Mouse (Mus musculus) myocyte (in vitro differentiated cells): Measurements from ENCODE around the gene Gm49322. TPM values are rescaled to one million over a fixed set of nuclear protein-coding genes. Genes with fewer than 3 reads are reported as not detected.
"Not testable (repeated sequence)": the region's sequence is repeated elsewhere in the genome, so short reads cannot be mapped to it uniquely, and the experiment has no call there.

Experiments
- H3K27me3 ChIP-seq: one replicate; pipeline ENCODE4 v1.6.1; 2011; ENCODE audit not compliant: control insufficient read depth, insufficient read depth, insufficient read length
- H3K36me3 ChIP-seq: one replicate; pipeline ENCODE4 v1.6.1; 2011; ENCODE audit not compliant: control insufficient read depth, insufficient read depth
- H3K4me2 ChIP-seq: one replicate; pipeline ENCODE4 v1.6.1; 2011; ENCODE audit warnings: low read depth, control low read depth
- H3K4me3 ChIP-seq: one replicate; pipeline ENCODE4 v1.5.1; 2011; ENCODE audit warnings: mild to moderate bottlenecking, control low read depth, moderate library complexity
- H3K79me2 ChIP-seq: one replicate; pipeline ENCODE4 v1.6.1; 2011; ENCODE audit not compliant: control insufficient read depth, insufficient read depth
- H3ac ChIP-seq: one replicate; pipeline ENCODE4 v1.6.1; 2011; ENCODE audit not compliant: control insufficient read depth, insufficient read length
- CEBPB ChIP-seq: IDR thresholded peaks from 2 replicates; pipeline ENCODE4 v1.6.1; 2011; ENCODE audit warnings: mild to moderate bottlenecking, moderate library complexity; ENCODE audit not compliant: poor library complexity, insufficient read depth, severe bottlenecking
- E2F4 ChIP-seq: IDR thresholded peaks from one replicate; pipeline ENCODE4 v1.6.1; 2011; ENCODE audit warnings: mild to moderate bottlenecking, control low read depth, moderate library complexity; ENCODE audit not compliant: insufficient read depth
- MAX ChIP-seq: IDR thresholded peaks from one replicate; pipeline ENCODE4 v1.6.1; 2011; ENCODE audit warnings: low read depth, mild to moderate bottlenecking, control low read depth
- MYOD1 ChIP-seq, 3 experiments: IDR thresholded peaks; one replicate each; pipeline ENCODE4 v1.6.1; 2011; ENCODE audit warnings: control low read depth in 2 of 3, low read depth in 2 of 3, mild to moderate bottlenecking in 2 of 3, moderate library complexity in 1 of 3; ENCODE audit not compliant: insufficient read length in 2 of 3, control insufficient read depth in 1 of 3
- MYOG ChIP-seq, 3 experiments: IDR thresholded peaks; one replicate each; pipeline ENCODE4 v1.6.1; 2011; ENCODE audit warnings: control low read depth in 2 of 3, low read depth in 2 of 3, mild to moderate bottlenecking in 2 of 3; ENCODE audit not compliant: insufficient read length in 2 of 3, control insufficient read depth in 1 of 3, insufficient read depth in 1 of 3
- POLR2A ChIP-seq: IDR thresholded peaks from one replicate; pipeline ENCODE4 v1.6.1; 2011; ENCODE audit warnings: low read depth, mild to moderate bottlenecking, control low read depth, moderate library complexity; ENCODE audit not compliant: insufficient read length
- POLR2AphosphoS2 ChIP-seq: IDR thresholded peaks from one replicate; pipeline ENCODE4 v1.6.1; 2011; ENCODE audit warnings: low read depth, control low read depth; ENCODE audit not compliant: insufficient read length
- REST ChIP-seq: IDR thresholded peaks from one replicate; pipeline ENCODE4 v1.6.1; 2011; ENCODE audit warnings: mild to moderate bottlenecking, control low read depth, moderate library complexity; ENCODE audit not compliant: insufficient read depth, insufficient read length
- SRF ChIP-seq: IDR thresholded peaks from one replicate; pipeline ENCODE4 v1.6.1; 2011; ENCODE audit warnings: low read depth; ENCODE audit not compliant: control insufficient read depth, insufficient read length
- TCF12 ChIP-seq: IDR thresholded peaks from one replicate; pipeline ENCODE4 v1.6.1; 2011; ENCODE audit warnings: mild to moderate bottlenecking, control low read depth; ENCODE audit not compliant: poor library complexity, insufficient read depth, severe bottlenecking
- TCF3 ChIP-seq: IDR thresholded peaks from one replicate; pipeline ENCODE4 v1.6.1; 2011; ENCODE audit warnings: low read depth, control low read depth; ENCODE audit not compliant: insufficient read length
- USF1 ChIP-seq: IDR thresholded peaks from one replicate; pipeline ENCODE4 v1.6.1; 2011; ENCODE audit warnings: low read depth, mild to moderate bottlenecking, control low read depth, moderate library complexity
- polyA plus RNA-seq: library from polyadenylated mRNA; unstranded; fragments of >200 nt; fragmentation: generic; extraction: Trizol; gene quantifications from one replicate; pipeline ENCODE4 v1.2.1, GENCODE M21; 2012; ENCODE audit warnings: missing spikeins

Gene Gm49322
- 1.0 TPM for polyA plus RNA-seq

DNA sequence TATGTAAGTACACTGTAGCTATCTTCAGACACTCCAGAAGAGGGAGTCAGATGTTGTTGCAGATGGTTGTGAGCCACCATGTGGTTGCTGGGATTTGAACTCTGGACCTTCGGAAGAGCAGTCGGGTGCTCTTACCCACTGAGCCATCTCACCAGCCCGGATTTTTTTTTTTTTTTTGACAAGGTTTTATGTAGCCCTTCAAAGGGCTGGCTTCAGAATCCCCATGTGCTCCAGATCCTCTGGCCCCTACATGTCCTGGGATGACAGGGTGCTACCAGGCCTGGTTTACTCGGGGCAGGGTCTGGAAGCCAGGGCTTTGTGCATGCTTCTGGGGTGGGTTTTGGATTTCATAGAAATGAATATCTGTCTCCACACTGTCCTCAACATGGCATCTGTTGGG, at the start of gene Gm49322:
TSS of gene Gm49322 (plus strand) at position 301 of the 400 bp plus-strand sequence.
- not testable (repeated sequence) for H3K36me3 ChIP-seq, H3K27me3 ChIP-seq, H3ac ChIP-seq, H3K4me3 ChIP-seq, H3K4me2 ChIP-seq
- peaks cover 37% of the 10 kb centered on the region for H3K79me2 ChIP-seq

DNA sequence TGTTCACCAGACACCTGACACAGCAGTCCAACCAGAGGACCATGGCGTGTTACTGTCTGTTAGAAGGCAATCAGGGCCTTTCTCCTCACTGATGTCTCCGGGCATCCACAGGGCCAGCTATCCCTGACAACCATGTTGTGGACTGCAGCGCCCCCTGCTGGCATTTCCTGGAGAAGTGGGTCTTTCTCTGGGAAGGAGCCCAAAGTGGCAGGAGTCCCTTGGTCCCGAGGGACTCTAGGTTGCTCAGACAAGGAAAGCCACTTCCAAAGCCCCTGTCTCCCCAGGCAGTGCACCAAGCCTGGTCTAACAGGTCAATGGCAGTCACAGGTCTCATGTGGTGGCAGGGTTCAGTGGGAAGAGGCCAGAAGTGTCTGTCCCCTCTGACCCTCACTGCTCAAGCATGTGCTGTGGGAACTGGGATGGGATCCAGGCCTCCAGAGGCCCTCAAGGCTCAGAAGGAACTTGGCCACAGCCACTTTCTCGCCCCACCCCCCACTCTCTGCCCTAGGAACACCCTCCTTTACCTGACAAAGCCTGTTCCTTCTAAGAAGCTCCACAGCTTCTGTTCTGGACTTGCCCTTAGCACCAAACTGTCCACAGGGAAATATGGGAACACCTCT, 48.4 kb upstream of the Gm49322 start:
- H3ac ChIP-seq = no peak overlapping the region
- no peaks in the 10 kb centered on the region for H3K36me3 ChIP-seq
- no peak for TF ChIP-seq E2F4
- TF ChIP-seq REST = no peak
- no peak for TF ChIP-seq CEBPB
- no peak for TF ChIP-seq USF1
- no peak for TF ChIP-seq TCF12
- no peak for TF ChIP-seq MAX
- no peak for TF ChIP-seq POLR2AphosphoS2
- TF ChIP-seq POLR2A = no peak
- TF ChIP-seq TCF3 = no peak
- no peak for TF ChIP-seq MYOD1 (IDR thresholded peaks at IDR 0.05; ENCODE audit: control insufficient read depth in 1 of 3, insufficient read length in 2 of 3, low read depth in 2 of 3)
- no peak for TF ChIP-seq SRF
- TF ChIP-seq MYOG (IDR thresholded peaks at IDR 0.05; ENCODE audit: control insufficient read depth in 1 of 3, insufficient read depth in 1 of 3, insufficient read length in 2 of 3, low read depth in 2 of 3) = no peak
- H3K4me2 ChIP-seq = no peak overlapping the region
- no peaks in the 10 kb centered on the region for H3K27me3 ChIP-seq
- no peak overlapping the region for H3K4me3 ChIP-seq
- peaks cover 69% of the 10 kb centered on the region for H3K79me2 ChIP-seq

DNA sequence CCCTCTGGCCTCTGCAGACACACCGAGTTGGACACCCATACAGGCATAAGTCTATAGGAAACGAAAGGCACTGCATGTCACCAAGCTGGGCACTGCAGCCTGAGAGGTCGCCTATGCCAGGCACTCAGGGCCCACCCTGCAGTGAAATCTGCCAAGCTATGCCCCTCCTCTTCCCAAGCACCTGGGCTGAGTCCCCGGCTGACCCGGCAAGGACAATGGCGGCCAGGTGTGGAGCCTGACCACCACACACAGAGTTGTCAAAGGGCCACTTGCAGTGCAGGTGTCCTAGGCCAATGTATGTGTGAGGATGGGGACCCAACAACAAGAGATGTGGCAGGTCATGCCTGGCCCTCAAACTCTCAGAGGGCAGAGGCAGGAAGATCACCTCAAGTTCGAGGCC, 46.4 kb upstream of the Gm49322 start:
- H3K4me3 ChIP-seq = peak overlapping the region; percentile 98
- TF ChIP-seq POLR2A (no peak), E2F4 (no peak), CEBPB (no peak), MYOG (IDR thresholded peaks at IDR 0.05; ENCODE audit: control insufficient read depth in 1 of 3, insufficient read depth in 1 of 3, insufficient read length in 2 of 3, low read depth in 2 of 3) (no peak), USF1 (no peak), SRF (no peak), MAX (no peak), REST (no peak), TCF3 (no peak), MYOD1 (IDR thresholded peaks at IDR 0.05; ENCODE audit: control insufficient read depth in 1 of 3, insufficient read length in 2 of 3, low read depth in 2 of 3) (no peak), TCF12 (no peak), POLR2AphosphoS2 (no peak)
- no peak overlapping the region for H3K4me2 ChIP-seq
- no peaks in the 10 kb centered on the region for H3K27me3 ChIP-seq
- no peak overlapping the region for H3ac ChIP-seq
- no peaks in the 10 kb centered on the region for H3K36me3 ChIP-seq
- H3K79me2 ChIP-seq = peaks cover 63% of the 10 kb centered on the region

DNA sequence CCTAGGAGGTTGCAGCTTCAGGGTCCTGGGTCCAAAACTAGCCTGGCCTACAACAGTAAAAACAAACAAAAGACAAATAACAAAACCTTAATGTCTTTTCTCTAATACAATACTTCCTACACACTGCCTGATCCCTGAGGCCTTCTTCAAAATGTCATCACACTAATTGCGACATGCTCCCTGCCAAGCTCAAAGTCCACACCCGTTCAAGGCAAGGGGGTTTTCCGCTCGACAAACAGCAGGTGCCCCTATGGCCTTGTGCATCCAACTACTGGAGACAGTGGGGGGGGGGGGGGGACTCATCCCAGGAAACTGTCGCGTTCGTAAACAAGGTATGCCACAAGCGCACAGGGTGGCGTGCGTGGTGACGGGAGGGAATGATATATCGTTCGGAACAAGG, 45.2 kb upstream of the Gm49322 start:
- no peak for TF ChIP-seq E2F4
- no peak for TF ChIP-seq MAX
- TF ChIP-seq POLR2AphosphoS2 = no peak
- no peak for TF ChIP-seq TCF3
- no peak for TF ChIP-seq MYOG (IDR thresholded peaks at IDR 0.05; ENCODE audit: control insufficient read depth in 1 of 3, insufficient read depth in 1 of 3, insufficient read length in 2 of 3, low read depth in 2 of 3)
- no peak for TF ChIP-seq POLR2A
- TF ChIP-seq TCF12 = no peak
- no peak for TF ChIP-seq SRF
- TF ChIP-seq CEBPB = no peak
- no peak for TF ChIP-seq REST
- Histone ChIP-seq H3ac (peak overlapping the region; percentile 84), H3K36me3 (peaks cover 5% of the 10 kb centered on the region), H3K79me2 (peaks cover 54% of the 10 kb centered on the region), H3K4me3 (peak overlapping the region; percentile 98), H3K4me2 (peak overlapping the region; percentile 98), H3K27me3 (no peaks in the 10 kb centered on the region)

DNA sequence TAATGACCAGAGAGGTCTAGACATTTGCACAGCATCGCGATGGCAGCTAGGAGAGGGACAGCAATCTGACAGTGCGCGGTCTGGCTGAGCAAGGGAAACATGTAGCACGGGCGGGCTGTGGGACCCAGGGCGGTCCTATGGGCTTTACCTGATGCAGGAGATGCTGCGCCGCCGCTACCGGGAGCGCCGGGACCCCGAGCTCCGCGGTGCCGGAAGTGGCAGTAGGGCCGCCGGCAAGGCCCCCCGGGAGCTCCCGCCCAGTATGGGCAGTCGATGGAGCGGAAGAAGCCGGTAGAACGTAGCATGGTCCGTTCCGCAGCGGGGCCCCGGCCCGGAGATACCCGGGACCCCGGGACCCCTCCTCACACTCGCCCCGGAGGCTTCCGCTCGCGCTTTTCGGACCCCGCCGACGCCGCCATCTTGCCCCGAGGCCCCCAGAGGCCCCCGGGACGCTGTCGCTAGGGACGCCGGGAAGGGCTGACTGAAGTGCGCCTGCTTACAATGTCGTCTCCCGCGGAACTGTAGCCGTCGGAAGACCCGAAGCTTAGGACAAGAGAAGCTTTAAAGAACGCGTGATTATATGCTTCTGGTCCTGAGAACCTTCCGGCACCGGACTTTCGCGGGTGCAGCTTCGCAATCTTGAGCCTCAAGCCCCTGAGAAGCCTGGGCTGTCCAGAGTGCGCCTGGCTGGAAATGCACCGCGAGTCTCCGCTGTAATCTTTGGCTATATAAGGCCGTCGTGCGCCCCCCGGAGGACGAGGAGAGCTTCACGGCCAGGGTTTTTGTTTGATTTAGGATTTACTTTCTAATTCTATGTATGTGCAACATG, 44.5 kb upstream of the Gm49322 start, which contains the start of gene Rexo1:
TSS of gene Rexo1 (minus strand) at position 445 of the 829 bp plus-strand sequence.
- Histone ChIP-seq H3K27me3 (no peaks in the 10 kb centered on the region), H3K36me3 (peaks cover 5% of the 10 kb centered on the region), H3K4me2 (peak within 1 kb of the TSS; percentile 98), H3ac (peak within 1 kb of the TSS; percentile 84), H3K4me3 (peak within 1 kb of the TSS; percentile 98), H3K79me2 (peaks cover 49% of the 10 kb centered on the region)
- TF ChIP-seq POLR2AphosphoS2 (peak; percentile 12), TCF12 (no peak), CEBPB (no peak), E2F4 (no peak), TCF3 (no peak), REST (no peak), MAX (peak; percentile 98), MYOG (IDR thresholded peaks at IDR 0.05; ENCODE audit: control insufficient read depth in 1 of 3, insufficient read depth in 1 of 3, insufficient read length in 2 of 3, low read depth in 2 of 3) (no peak), POLR2A (peak; percentile 25), MYOD1 (IDR thresholded peaks at IDR 0.05; ENCODE audit: control insufficient read depth in 1 of 3, insufficient read length in 2 of 3, low read depth in 2 of 3) (no peak), SRF (peak; percentile 98), USF1 (no peak)
